Mouse (Mus musculus) monocyte, adult 5-6 weeks (primary cell): ENCODE measurements around the gene Lsamp. TPM values are rescaled to one million over a fixed set of nuclear protein-coding genes. Genes with fewer than 3 reads are reported as not detected.
A peak's percentile ranks its signal among the peaks of the same experiment; 100 is the strongest.

Experiments used
- ATAC-seq: fragments of 153-309, 156-312 bp; replicated peaks from 2 replicates; pipeline ENCODE4 v1.8.0; 2017; ENCODE audit warnings: mild to moderate bottlenecking; ENCODE audit not compliant: low TSS enrichment, insufficient number of reproducible peaks, severe bottlenecking, poor library complexity, low FRiP score
- total RNA-seq: library from RNA; stranded (forward); fragments of 200-1000, 200-491, 200-594 nt; gene quantifications from 3 replicates; pipeline ENCODE4 v1.2.3, GENCODE M21; 2017

The Lsamp gene
- total RNA-seq, 1 experiment from 2014 or later = not detected

- ATAC-seq = no peak
Observed at GRCm38 (mm10) chr16:42147164-42147563, 2163.0 kb downstream of the Lsamp start.

- no peak for ATAC-seq
Observed at GRCm38 (mm10) chr16:42149216-42149942, 2165.2 kb downstream of the Lsamp start.

GRCm38 (mm10) chr16:42152640-42153039 is 2168.5 kb downstream of the Lsamp start:
- no peak for ATAC-seq

- ATAC-seq = no peak
Observed at GRCm38 (mm10) chr16:42157816-42158215, 2173.7 kb downstream of the Lsamp start.

- peak; percentile 84 for ATAC-seq
Observed at GRCm38 (mm10) chr16:42164941-42165340, 2180.8 kb downstream of the Lsamp start.

GRCm38 (mm10) chr16:42168292-42168691 is 2184.1 kb downstream of the Lsamp start:
- no peak for ATAC-seq

GRCm38 (mm10) chr16:42169447-42170140 is 2185.4 kb downstream of the Lsamp start:
- peak; percentile 76 for ATAC-seq

- peak; percentile 60 for ATAC-seq
Observed at GRCm38 (mm10) chr16:42172476-42172875, 2188.3 kb downstream of the Lsamp start.

GRCm38 (mm10) chr16:42178866-42179265 is 2194.7 kb downstream of the Lsamp start:
- ATAC-seq = no peak

- peak; percentile 43; the same call in 1 of the 2 replicates for ATAC-seq
Observed at GRCm38 (mm10) chr16:42180025-42180424, 2195.9 kb downstream of the Lsamp start.

GRCm38 (mm10) chr16:42180473-42180872 is 2196.3 kb downstream of the Lsamp start:
- no peak for ATAC-seq

GRCm38 (mm10) chr16:42189431-42190081 is 2205.4 kb downstream of the Lsamp start:
- ATAC-seq = no peak

GRCm38 (mm10) chr16:42190114-42191045 is 2206.2 kb downstream of the Lsamp start:
- ATAC-seq = peak; percentile 79
